Mouse (Mus musculus) A20 (cell line): ENCODE data around the gene Irf2bpl.

Source experiments
- DNase-seq: peaks from one replicate; pipeline ENCODE4 v3.0.0-alpha.2; 2011; ENCODE audit warnings: low read depth, low spot score

The Irf2bpl gene

GRCm38 (mm10) chr12:86899461-86900179 is 15.0 kb upstream of the Irf2bpl start:
- DNase-seq, result no peak

- DNase-seq, result no peak
Measured at GRCm38 (mm10) chr12:86898448-86898847, 13.8 kb upstream of the Irf2bpl start.

GRCm38 (mm10) chr12:86897769-86898273 is 13.2 kb upstream of the Irf2bpl start:
- no peak for DNase-seq

DNA sequence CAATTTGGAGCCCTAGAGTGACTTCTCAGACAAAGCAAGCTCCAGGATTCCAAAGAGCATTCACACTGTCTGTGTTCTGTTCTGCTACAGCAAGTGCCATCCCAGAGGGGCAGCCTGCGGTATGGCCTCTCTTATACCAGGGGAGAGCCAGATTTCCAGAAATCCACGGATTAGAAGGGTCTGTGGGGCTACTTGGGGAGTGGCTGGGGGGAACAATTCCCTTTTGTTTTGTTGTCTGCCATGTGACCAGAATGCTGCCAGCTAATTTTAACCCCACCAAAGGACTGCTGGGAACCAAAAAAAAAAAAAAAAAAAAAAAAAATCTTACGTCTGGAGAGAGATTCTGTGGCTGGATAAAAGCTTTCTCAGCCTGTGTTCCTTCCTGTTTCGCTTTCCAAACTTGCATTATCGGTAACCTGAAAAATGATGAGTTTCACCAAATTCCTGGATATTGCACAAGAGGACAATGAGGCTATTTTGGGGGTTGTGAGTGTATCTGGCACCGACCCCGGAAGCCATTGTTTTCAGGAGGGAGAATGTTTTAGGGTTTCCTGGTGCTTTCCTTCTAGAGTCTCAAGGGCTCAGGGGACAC is 12.4 kb upstream of the Irf2bpl start:
- no peak for DNase-seq

GRCm38 (mm10) chr12:86896441-86896890 is 11.9 kb upstream of the Irf2bpl start:
- DNase-seq, result no peak

- no peak for DNase-seq
Measured at GRCm38 (mm10) chr12:86895703-86896409, 11.3 kb upstream of the Irf2bpl start.

DNA sequence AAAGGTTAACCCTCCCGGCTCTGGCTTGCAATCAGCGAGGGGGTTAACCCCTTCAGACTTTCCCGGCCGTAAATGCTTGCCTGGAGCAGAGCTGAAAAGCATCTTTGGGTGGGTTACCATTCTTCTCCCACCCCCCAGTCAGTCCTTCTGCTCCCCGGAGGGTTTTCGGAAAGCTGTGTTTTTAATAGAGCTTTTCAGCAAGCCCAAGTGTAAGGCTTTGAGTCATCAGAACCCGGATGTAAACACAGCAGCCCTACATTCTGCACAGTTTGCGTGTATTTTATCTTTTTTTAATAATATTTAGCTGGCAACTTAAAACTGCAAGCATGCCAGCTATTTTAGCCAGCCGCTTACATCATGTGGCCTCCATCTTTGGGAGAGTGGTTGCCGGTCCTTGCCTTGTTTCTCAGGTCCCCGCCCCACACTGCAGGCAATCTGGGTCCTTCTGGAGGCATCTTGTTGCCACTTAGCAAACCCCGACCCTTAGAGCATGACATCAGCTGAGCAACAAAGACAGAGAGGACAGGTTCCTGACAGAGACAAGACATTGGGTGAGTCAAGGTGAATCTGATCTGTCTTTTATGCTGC is 10.3 kb upstream of the Irf2bpl start:
- DNase-seq, result peak; percentile 84

DNA sequence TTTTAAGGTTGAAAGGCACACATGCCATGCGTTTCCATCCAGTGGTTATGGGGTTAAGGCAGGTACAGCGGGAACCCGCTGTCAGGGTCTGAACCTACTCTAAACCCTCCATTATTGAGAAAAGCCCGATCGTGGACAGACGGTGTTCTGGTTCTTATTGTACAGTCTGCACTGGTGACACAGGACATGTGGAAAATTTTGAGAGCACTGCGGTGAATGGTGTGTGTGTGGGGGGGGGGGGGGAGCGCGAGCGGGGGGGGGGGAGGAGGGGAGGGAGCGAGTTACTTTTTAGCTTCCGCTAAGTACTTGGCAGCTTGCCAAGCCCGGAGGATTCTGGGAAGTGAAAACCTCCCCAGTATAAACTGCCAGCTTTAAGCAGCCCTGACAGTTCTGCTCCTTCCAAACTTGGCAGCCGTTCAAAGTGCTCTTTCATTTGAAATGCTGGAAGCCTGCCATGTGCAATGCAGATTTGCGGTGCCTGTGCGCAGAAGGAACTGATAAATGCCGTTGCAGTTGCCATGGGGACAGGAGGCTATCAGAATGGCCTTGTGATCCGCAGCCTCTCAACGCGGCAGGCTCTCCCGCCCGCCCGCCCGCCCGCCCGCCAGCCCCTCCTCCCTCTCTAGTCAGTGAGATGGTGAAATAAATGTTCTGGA is 9.7 kb upstream of the Irf2bpl start:
- peak; percentile 96 for DNase-seq

GRCm38 (mm10) chr12:86893326-86894183 is 9.0 kb upstream of the Irf2bpl start:
- peak; percentile 78 for DNase-seq

DNA sequence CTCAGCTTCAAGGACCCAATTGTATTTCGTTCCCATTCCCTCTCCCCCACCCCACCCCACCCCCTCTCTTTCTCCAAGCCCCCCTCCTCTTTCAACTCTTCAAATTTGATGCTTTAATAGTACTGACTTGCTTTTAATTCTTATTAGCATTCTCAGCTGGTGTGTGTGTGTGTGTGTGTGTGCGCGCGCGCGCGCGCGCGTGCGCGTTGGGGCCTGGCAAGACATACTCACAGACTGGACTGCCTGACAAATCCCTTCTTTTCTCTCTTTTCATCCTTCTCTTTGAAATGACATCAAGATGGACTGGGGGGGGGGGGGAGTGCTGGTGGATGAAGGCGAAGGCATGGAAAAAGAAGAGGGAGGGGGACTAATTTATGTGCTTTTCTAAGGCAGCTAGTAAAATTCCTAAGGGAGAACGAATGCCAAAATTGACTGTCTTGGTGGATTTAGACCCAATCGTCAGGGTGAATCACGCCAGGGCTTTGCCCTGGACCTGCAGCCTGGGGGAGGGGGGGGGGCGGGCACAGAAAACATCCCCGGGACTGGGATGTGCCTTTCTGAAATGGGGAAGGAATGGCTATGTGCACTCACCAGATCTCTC is 8.2 kb upstream of the Irf2bpl start:
- no peak for DNase-seq

DNA sequence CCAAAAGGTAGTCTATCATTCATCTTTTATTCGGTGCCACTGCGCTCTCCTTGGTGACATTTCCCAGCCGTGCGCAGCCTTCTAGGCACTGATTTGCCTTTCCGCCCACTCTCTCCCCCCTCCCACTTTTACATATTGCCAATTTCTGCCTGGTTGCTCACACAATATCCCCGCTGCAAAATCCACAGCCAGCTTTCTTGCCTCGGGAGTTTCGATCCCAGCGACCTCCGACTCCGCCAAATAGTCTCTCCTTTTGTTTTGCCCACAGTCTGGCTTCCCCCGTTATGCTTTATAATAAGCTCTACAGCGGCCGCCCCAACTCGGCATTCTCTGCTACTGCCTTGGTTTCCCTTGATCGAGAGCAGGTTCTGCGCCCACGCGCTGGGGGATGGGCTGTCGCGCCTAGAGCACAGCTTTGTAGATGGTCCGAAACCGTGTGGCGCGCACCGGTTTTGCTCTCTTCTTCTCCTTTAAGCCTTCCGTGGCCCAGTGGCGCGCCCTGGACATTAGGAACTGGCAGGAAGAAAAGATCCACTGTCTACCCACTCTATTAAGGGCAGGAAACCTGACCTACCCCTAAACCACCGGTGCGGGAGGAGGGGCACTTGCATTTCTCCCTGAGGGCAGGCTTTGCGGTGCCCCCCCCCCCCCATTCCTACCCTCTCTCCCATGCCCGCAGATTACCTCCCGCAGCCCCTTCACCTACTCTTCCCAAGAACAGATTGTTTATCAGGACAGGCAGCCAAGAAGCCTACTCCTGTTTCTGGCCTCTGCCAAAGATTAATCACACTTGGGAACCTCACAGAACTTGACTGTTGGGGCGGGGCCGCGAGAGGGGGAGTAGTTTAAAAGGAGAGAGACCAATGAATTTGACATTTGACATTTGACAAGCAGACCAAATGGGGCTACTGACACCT is 7.4 kb upstream of the Irf2bpl start:
- DNase-seq, result peak; percentile 79

- no peak for DNase-seq
Measured at GRCm38 (mm10) chr12:86891454-86891785, 6.8 kb upstream of the Irf2bpl start.

DNA sequence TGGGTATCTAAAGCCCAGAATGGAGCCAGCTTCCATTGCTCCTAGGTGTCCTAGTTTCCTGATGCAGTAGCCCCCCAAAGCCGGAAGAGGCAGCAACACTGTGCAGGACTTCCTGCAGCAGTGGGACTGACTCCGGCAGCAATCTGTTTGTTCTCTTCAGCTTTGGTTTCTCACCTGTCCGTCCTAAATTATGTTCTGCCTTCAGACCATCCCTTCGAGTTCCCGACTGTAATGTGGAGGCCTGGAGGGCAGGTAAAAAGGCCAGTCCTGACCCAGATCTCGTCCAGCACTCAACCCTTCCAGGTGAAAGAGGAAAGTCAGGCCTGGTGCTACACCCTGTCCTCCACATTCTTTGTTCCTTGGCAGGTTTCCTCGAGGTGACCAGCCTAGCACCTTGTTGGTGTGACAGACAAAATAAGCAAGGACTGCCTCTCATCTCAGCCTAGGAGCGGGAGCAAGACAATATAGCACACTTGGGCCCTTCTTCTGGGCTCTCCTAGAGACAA is 6.3 kb upstream of the Irf2bpl start:
- no peak for DNase-seq

- DNase-seq, result no peak
Measured at GRCm38 (mm10) chr12:86890091-86890720, 5.6 kb upstream of the Irf2bpl start.

GRCm38 (mm10) chr12:86889103-86889644 is 4.6 kb upstream of the Irf2bpl start:
- peak; percentile 53 for DNase-seq

DNA sequence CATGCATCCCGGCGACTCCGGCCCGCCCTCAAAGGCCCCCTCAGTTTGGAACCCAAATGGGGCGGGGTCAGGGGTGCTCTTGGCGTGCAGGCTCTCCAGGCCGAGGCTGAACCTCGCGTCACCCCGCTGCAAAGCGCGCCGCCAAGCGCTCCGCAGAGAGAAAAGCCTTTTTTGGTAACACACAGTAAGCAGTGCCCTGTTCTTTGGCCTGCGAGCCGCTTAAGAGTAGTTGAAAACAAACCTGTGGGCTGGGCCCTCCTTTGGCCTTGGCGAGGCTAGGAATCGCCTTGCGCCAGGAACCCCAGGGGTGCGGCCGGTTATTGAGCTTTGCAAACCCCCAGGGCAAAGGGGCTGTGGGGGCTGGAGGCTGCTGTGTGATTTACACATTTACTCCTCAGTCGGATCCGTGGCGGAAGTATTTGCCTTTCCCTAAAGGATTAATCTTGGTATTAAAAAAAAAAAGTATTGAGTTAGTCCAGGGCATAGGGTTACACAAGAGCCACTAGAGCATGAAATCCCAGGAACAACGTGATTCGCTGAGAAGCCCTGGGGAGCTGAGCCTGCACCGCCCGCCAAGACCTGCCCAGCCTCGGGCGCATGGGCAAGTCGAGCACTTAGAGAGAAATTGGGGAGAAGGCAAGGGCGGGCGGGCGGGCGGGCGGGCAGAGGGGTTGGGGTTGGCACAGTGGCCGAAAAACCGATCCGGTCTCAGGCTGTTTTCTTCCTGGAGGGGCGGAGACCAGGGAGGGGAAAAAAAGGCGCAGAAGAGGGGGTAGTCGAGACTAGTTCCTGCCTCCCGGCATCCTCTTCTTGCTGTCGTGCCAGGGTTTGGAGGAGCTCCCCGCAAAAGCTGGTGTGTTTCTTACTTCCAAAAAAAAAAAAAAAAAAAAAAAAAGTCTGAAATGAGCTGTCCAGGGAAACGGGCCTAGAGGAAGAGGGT is 3.8 kb upstream of the Irf2bpl start:
- peak; percentile 93 for DNase-seq
